Mouse (Mus musculus): ENCODE data around the gene Tmem98. TPM values are rescaled to one million over a fixed set of nuclear protein-coding genes. Genes with fewer than 3 reads are reported as not detected.

Gene Tmem98
- polyA plus RNA-seq, 1 experiment from 2014 or later, result 9.9 TPM

DNA sequence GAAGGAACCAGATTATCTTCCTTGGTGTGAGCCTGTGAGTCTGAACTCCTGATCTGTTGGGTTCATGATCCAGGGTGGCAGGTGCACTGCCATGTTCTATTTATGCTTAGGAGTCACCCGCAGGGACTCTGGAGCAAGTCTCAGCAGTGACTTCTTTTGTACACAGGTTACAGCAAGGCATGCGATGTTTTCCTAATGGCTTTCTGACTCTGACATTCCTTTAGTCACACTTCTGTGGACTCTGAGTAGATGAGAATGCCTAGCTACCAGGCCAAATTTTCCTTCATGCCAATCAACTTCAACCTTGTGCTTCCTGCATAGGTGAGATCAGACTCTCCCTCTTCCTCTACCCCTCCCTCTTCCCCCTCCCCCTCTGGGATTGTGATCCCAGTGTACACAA, 25.4 kb downstream of the Tmem98 start:
- Histone ChIP-seq H3K4me3 (ENCODE audit: low read depth, low read length) (no peak overlapping the region), H3K27ac (ENCODE audit: low read length) (no peak overlapping the region), H3K36me3 (ENCODE audit: control insufficient read depth, insufficient read depth) (no peaks in the 10 kb centered on the region), H3K9me3 (replicated peaks; ENCODE audit: control insufficient read depth, low read length) (no peaks in the 10 kb centered on the region), H3K27me3 (ENCODE audit: control insufficient read depth, insufficient read depth, low read depth, low read length) (no peaks in the 10 kb centered on the region), H3K9ac (ENCODE audit: low read depth, low read length) (no peak overlapping the region), H3K4me2 (ENCODE audit: low read depth, low read length) (no peak overlapping the region), H3K4me1 (ENCODE audit: control insufficient read depth, low read depth, low read length) (no peaks in the 10 kb centered on the region)
- ATAC-seq (ENCODE audit: low read depth), result no peak
- 82% methylated on average over 2 of the region's 2 CpGs for WGBS (ENCODE audit: insufficient replicate concordance)

- H3K4me3 ChIP-seq (ENCODE audit: low read depth, low read length), result no peak overlapping the region
- no peak overlapping the region for H3K27ac ChIP-seq (ENCODE audit: low read length)
- H3K9ac ChIP-seq (ENCODE audit: low read depth, low read length), result no peak overlapping the region
- H3K27me3 ChIP-seq (ENCODE audit: control insufficient read depth, insufficient read depth, low read depth, low read length), result no peaks in the 10 kb centered on the region
- no peak for ATAC-seq (ENCODE audit: low read depth)
- no peaks in the 10 kb centered on the region for H3K9me3 ChIP-seq (replicated peaks; ENCODE audit: control insufficient read depth, low read length)
- no peak overlapping the region for H3K4me2 ChIP-seq (ENCODE audit: low read depth, low read length)
- no peaks in the 10 kb centered on the region for H3K4me1 ChIP-seq (ENCODE audit: control insufficient read depth, low read depth, low read length)
- WGBS (ENCODE audit: insufficient replicate concordance), result 35% methylated on average over 4 of the region's 4 CpGs
- no peaks in the 10 kb centered on the region for H3K36me3 ChIP-seq (ENCODE audit: control insufficient read depth, insufficient read depth)
Measured at GRCm38 (mm10) chr11:80835841-80836240, 25.9 kb downstream of the Tmem98 start.

DNA sequence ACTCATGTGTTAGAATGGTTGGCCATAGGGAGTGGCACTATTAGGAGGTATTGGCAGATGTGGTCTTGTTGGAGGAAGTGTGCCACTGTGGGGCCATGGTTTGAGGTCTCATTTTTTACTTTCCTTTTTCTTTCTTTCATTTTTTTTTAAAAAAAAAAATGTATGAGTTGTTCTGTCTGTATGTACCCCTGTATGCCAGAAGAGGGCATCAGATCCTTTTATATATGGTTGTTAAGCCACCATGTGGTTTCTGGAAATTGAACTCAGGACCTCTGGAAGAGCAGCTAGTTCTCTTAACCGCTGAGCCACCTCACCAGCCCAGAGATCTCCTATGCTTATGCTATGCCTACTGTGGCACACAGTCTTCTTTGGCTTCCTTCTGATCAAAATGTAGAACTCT, 28.7 kb downstream of the Tmem98 start:
- 43% methylated on average over 1 of the region's 1 CpGs for WGBS (ENCODE audit: insufficient replicate concordance)
- no peaks in the 10 kb centered on the region for H3K27me3 ChIP-seq (ENCODE audit: control insufficient read depth, insufficient read depth, low read depth, low read length)
- H3K4me2 ChIP-seq (ENCODE audit: low read depth, low read length), result no peak overlapping the region
- H3K9ac ChIP-seq (ENCODE audit: low read depth, low read length), result no peak overlapping the region
- ATAC-seq (ENCODE audit: low read depth), result no peak
- H3K4me3 ChIP-seq (ENCODE audit: low read depth, low read length), result no peak overlapping the region
- H3K9me3 ChIP-seq (replicated peaks; ENCODE audit: control insufficient read depth, low read length), result no peaks in the 10 kb centered on the region
- H3K27ac ChIP-seq (ENCODE audit: low read length), result no peak overlapping the region
- H3K36me3 ChIP-seq (ENCODE audit: control insufficient read depth, insufficient read depth), result no peaks in the 10 kb centered on the region
- H3K4me1 ChIP-seq (ENCODE audit: control insufficient read depth, low read depth, low read length), result no peaks in the 10 kb centered on the region

DNA sequence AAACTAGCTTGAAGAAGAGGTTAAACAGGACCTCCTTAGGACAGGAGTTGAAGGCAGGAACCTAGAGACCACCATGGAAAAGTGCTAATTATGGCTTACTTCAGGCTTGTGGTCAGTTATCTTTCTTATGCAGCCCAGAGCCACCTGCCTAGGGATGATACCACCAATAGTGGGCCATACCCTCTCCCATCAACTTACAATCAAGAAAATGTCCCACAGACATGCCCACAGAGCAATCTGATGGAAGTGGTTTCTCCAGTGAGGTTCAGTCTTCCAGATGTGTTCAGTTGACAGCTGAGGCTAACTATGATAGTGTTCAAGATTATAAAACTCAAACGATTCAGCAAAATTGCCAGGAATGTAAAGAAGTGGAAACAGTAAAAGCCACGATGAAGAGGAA, 33.5 kb downstream of the Tmem98 start:
- Histone ChIP-seq H3K9ac (ENCODE audit: low read depth, low read length) (no peak overlapping the region), H3K36me3 (ENCODE audit: control insufficient read depth, insufficient read depth) (no peaks in the 10 kb centered on the region), H3K27me3 (ENCODE audit: control insufficient read depth, insufficient read depth, low read depth, low read length) (no peaks in the 10 kb centered on the region), H3K4me2 (ENCODE audit: low read depth, low read length) (no peak overlapping the region), H3K4me1 (ENCODE audit: control insufficient read depth, low read depth, low read length) (no peaks in the 10 kb centered on the region), H3K27ac (ENCODE audit: low read length) (no peak overlapping the region), H3K4me3 (ENCODE audit: low read depth, low read length) (no peak overlapping the region), H3K9me3 (replicated peaks; ENCODE audit: control insufficient read depth, low read length) (no peaks in the 10 kb centered on the region)
- ATAC-seq (ENCODE audit: low read depth), result no peak
- 28% methylated on average over 2 of the region's 2 CpGs for WGBS (ENCODE audit: insufficient replicate concordance)

GRCm38 (mm10) chr11:80845486-80845885, 35.5 kb downstream of the Tmem98 start:
- WGBS (ENCODE audit: insufficient replicate concordance), result 56% methylated on average over 7 of the region's 7 CpGs
- no peaks in the 10 kb centered on the region for H3K4me1 ChIP-seq (ENCODE audit: control insufficient read depth, low read depth, low read length)
- no peaks in the 10 kb centered on the region for H3K36me3 ChIP-seq (ENCODE audit: control insufficient read depth, insufficient read depth)
- H3K9me3 ChIP-seq (replicated peaks; ENCODE audit: control insufficient read depth, low read length), result no peaks in the 10 kb centered on the region
- H3K27ac ChIP-seq (ENCODE audit: low read length), result no peak overlapping the region
- H3K4me2 ChIP-seq (ENCODE audit: low read depth, low read length), result no peak overlapping the region
- H3K27me3 ChIP-seq (ENCODE audit: control insufficient read depth, insufficient read depth, low read depth, low read length), result no peaks in the 10 kb centered on the region
- ATAC-seq (ENCODE audit: low read depth), result no peak
- H3K9ac ChIP-seq (ENCODE audit: low read depth, low read length), result no peak overlapping the region
- no peak overlapping the region for H3K4me3 ChIP-seq (ENCODE audit: low read depth, low read length)

- ATAC-seq (ENCODE audit: low read depth), result no peak
- no peak overlapping the region for H3K4me3 ChIP-seq (ENCODE audit: low read depth, low read length)
- H3K36me3 ChIP-seq (ENCODE audit: control insufficient read depth, insufficient read depth), result no peaks in the 10 kb centered on the region
- H3K27me3 ChIP-seq (ENCODE audit: control insufficient read depth, insufficient read depth, low read depth, low read length), result no peaks in the 10 kb centered on the region
- no peak overlapping the region for H3K4me2 ChIP-seq (ENCODE audit: low read depth, low read length)
- no peak overlapping the region for H3K27ac ChIP-seq (ENCODE audit: low read length)
- H3K9me3 ChIP-seq (replicated peaks; ENCODE audit: control insufficient read depth, low read length), result no peaks in the 10 kb centered on the region
- H3K4me1 ChIP-seq (ENCODE audit: control insufficient read depth, low read depth, low read length), result no peaks in the 10 kb centered on the region
- no peak overlapping the region for H3K9ac ChIP-seq (ENCODE audit: low read depth, low read length)
- WGBS (ENCODE audit: insufficient replicate concordance), result 40% methylated on average over 3 of the region's 3 CpGs
Measured at GRCm38 (mm10) chr11:80846115-80846514, 36.1 kb downstream of the Tmem98 start.

DNA sequence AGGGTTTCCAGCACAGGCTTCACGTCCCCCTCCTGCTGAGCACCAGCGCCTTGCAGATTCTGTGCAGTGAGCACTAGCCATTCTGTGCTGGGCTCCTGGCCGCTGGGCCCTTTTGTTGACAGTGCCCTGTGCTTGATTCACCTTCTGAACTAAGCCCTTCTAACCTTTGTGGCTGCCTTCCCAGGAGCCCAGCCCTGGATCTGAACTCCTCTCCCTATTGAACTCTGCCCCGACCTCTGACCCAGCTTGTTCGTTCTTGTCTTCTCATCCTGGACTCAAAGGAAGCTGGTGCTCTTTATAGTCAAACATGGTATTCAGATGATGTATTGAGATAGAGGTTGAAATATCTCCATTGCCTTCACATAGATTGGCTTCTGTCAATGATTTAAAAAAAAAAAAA, 38.2 kb downstream of the Tmem98 start:
- 64% methylated on average over 5 of the region's 5 CpGs for WGBS (ENCODE audit: insufficient replicate concordance)
- H3K4me3 ChIP-seq (ENCODE audit: low read depth, low read length), result no peak overlapping the region
- no peak overlapping the region for H3K4me2 ChIP-seq (ENCODE audit: low read depth, low read length)
- H3K4me1 ChIP-seq (ENCODE audit: control insufficient read depth, low read depth, low read length), result peaks cover 10% of the 10 kb centered on the region
- ATAC-seq (ENCODE audit: low read depth), result no peak
- H3K9me3 ChIP-seq (replicated peaks; ENCODE audit: control insufficient read depth, low read length), result no peaks in the 10 kb centered on the region
- no peak overlapping the region for H3K9ac ChIP-seq (ENCODE audit: low read depth, low read length)
- H3K27me3 ChIP-seq (ENCODE audit: control insufficient read depth, insufficient read depth, low read depth, low read length), result no peaks in the 10 kb centered on the region
- H3K36me3 ChIP-seq (ENCODE audit: control insufficient read depth, insufficient read depth), result no peaks in the 10 kb centered on the region
- H3K27ac ChIP-seq (ENCODE audit: low read length), result no peak overlapping the region

DNA sequence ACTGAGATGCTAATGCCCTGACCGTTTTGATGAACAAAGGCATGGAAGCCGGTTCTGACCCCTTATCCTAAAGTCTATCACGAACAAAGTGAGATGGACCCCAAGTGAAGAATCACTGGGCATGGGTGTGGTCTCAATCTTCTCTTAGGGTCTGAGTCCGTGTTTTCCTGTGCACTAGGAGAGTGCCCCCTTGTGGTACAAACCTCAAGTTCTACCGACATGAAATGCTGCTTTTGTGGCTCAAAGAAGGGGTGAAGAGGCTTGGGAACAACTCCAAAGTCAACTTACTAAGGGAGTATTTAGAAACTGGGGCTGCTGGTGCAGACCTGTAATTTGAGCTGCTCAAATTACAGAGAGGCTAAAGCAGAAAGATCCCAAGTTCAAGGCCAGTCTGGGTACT, 41.9 kb downstream of the Tmem98 start:
- Histone ChIP-seq H3K9ac (ENCODE audit: low read depth, low read length) (no peak overlapping the region), H3K9me3 (replicated peaks; ENCODE audit: control insufficient read depth, low read length) (no peaks in the 10 kb centered on the region), H3K4me2 (ENCODE audit: low read depth, low read length) (no peak overlapping the region), H3K27me3 (ENCODE audit: control insufficient read depth, insufficient read depth, low read depth, low read length) (no peaks in the 10 kb centered on the region), H3K4me1 (ENCODE audit: control insufficient read depth, low read depth, low read length) (peaks cover 27% of the 10 kb centered on the region), H3K27ac (ENCODE audit: low read length) (no peak overlapping the region), H3K36me3 (ENCODE audit: control insufficient read depth, insufficient read depth) (no peaks in the 10 kb centered on the region), H3K4me3 (ENCODE audit: low read depth, low read length) (no peak overlapping the region)
- no peak for ATAC-seq (ENCODE audit: low read depth)
- 29% methylated on average over 5 of the region's 5 CpGs for WGBS (ENCODE audit: insufficient replicate concordance)

DNA sequence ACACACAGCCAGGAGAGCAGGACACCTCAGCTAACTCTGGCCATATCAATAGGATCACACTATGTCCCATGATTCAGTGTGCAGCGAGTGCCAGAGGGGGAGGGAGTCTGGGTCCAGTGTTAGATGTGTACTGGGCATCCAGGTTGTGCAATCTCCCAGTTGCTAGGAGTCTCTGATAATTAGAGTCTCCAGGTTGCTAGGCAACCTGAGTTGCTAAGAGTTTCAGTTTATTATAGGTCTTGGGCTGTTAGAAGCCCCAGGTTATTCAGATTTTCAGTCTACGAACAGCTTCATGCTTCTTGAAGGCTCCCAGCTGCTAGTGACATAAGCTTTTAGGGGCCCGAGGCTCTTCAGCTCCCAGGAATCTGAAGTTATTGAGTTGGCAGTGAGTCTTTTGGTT, 43.0 kb downstream of the Tmem98 start:
- Histone ChIP-seq H3K9ac (ENCODE audit: low read depth, low read length) (no peak overlapping the region), H3K27me3 (ENCODE audit: control insufficient read depth, insufficient read depth, low read depth, low read length) (no peaks in the 10 kb centered on the region), H3K4me3 (ENCODE audit: low read depth, low read length) (no peak overlapping the region), H3K4me1 (ENCODE audit: control insufficient read depth, low read depth, low read length) (peaks cover 29% of the 10 kb centered on the region), H3K9me3 (replicated peaks; ENCODE audit: control insufficient read depth, low read length) (no peaks in the 10 kb centered on the region), H3K36me3 (ENCODE audit: control insufficient read depth, insufficient read depth) (no peaks in the 10 kb centered on the region), H3K4me2 (ENCODE audit: low read depth, low read length) (no peak overlapping the region), H3K27ac (ENCODE audit: low read length) (no peak overlapping the region)
- no peak for ATAC-seq (ENCODE audit: low read depth)
- 58% methylated on average over 3 of the region's 3 CpGs for WGBS (ENCODE audit: insufficient replicate concordance)
